Mouse (Mus musculus) large intestine, adult 2 months (tissue): ENCODE results near the gene Slc22a6. TPM values are rescaled to one million over a fixed set of nuclear protein-coding genes. Genes with fewer than 3 reads are reported as not detected.

Experiments used
- DNase-seq: peaks from one replicate; pipeline ENCODE4 v3.0.0-alpha.2; 2012; ENCODE audit warnings: low read depth, low spot score
- WGBS: fragments of 180-500 bp; shearing (Covaris S2); methylation state at CpG from one replicate; pipeline ENCODE4 v1.1.7; 2018; 5-methylcytosine and 5-hydroxymethylcytosine counted together
- polyA plus RNA-seq: library from polyadenylated mRNA; depleted of rRNA; stranded (reverse); fragments of >200 nt; gene quantifications from 2 replicates; pipeline ENCODE4 v1.2.3, GENCODE M21; 2012; rRNA removed

Gene Slc22a6
- polyA plus RNA-seq, 1 experiment, result not detected

DNA sequence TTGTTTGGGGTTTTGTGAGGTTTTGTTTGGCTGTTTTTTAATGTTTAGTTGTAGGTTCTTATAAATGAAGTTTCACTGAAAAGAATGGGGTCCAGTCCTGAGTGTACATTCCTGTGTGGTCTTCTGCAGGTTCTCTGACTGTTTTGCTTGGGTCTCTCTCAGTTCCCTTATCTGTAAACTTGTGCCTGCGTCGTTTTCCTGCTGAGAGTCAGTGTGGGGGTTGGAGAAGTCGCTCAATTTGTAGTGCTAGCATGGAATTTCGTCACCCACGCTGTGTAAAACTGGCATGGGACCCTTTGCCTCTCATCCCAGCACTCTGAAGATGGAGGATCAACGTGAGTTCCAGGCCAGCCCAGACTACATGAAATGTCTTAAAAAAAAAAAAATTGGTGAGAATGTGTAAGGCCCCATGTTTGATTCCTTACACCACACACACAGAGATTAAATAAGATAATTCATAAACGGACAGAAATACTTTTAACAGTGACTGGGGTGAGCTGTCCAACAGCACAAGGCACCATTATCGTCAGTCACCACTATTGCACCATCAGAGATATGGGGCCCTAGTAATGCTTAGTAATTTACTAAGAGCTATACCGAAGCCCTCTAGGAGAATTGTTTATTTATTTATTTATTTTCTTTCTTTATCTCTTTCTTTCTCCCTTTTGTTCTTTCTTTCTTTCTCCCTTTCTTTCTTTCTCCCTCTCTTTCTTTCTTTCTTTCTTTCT, 55.7 kb downstream of the Slc22a6 start:
- no peak for DNase-seq
- WGBS, result 74% methylated on average over 9 of the region's 9 CpGs

Other genes starting within 250 kb of the Slc22a6 start
- not detected in 2 replicates for gene Slc22a30, start 212.9 kb upstream of the Slc22a6 start, polyA plus RNA-seq
- gene Slc22a8, start 26.8 kb upstream of the Slc22a6 start, polyA plus RNA-seq, result not detected in 2 replicates
- gene Chrm1, start 45.8 kb downstream of the Slc22a6 start, polyA plus RNA-seq, result 2.7 and 3.2 TPM in 2 replicates
- 194 and 323 TPM in 2 replicates for gene Slc3a2, start 105.3 kb downstream of the Slc22a6 start, polyA plus RNA-seq
- gene Wdr74, start 117.8 kb downstream of the Slc22a6 start, polyA plus RNA-seq, result 33.3 and 39.9 TPM in 2 replicates
- gene 1700092M07Rik, start 122.7 kb downstream of the Slc22a6 start, polyA plus RNA-seq, result not detected in 2 replicates
- gene Stx5a, start 123.4 kb downstream of the Slc22a6 start, polyA plus RNA-seq, result 71.7 and 97.3 TPM in 2 replicates
- 79.1 and 92.6 TPM in 2 replicates for gene Nxf1, start 139.0 kb downstream of the Slc22a6 start, polyA plus RNA-seq
- 107 and 131 TPM in 2 replicates for gene Tmem223, start 153.0 kb downstream of the Slc22a6 start, polyA plus RNA-seq
- gene Tmem179b, start 156.4 kb downstream of the Slc22a6 start, polyA plus RNA-seq, result 107 and 122 TPM in 2 replicates
- 7.8 and 8.1 TPM in 2 replicates for gene Taf6l, start 168.4 kb downstream of the Slc22a6 start, polyA plus RNA-seq
- 46.2 and 53.1 TPM in 2 replicates for gene Polr2g, start 180.5 kb downstream of the Slc22a6 start, polyA plus RNA-seq
- 1.8 TPM in 2 replicates for gene Zbtb3, start 184.5 kb downstream of the Slc22a6 start, polyA plus RNA-seq
- gene Ttc9c, start 201.3 kb downstream of the Slc22a6 start, polyA plus RNA-seq, result 14.8 and 23.6 TPM in 2 replicates
- gene Hnrnpul2, start 202.0 kb downstream of the Slc22a6 start, polyA plus RNA-seq, result 16.3 and 21.8 TPM in 2 replicates
- gene AC129217.1, start 211.7 kb downstream of the Slc22a6 start, polyA plus RNA-seq, result 2.4 and 4.4 TPM in 2 replicates
- 79.8 and 82.1 TPM in 2 replicates for gene Bscl2, start 219.4 kb downstream of the Slc22a6 start, polyA plus RNA-seq
- gene Gng3, start 221.2 kb downstream of the Slc22a6 start, polyA plus RNA-seq, result 1.4 and 1.6 TPM in 2 replicates
- gene Lrrn4cl, start 232.7 kb downstream of the Slc22a6 start, polyA plus RNA-seq, result 0.74 and 0.84 TPM in 2 replicates